Mouse (Mus musculus): Measurements from ENCODE around the gene Rgs16.

- TF ChIP-seq MXI1 (IDR thresholded peaks at IDR 0.05; ENCODE audit: low read depth, low read length) (no peak), SIN3A (IDR thresholded peaks at IDR 0.05; ENCODE audit: low read length) (no peak), CTCF (IDR thresholded peaks at IDR 0.05 in 2 of 3, conservative IDR thresholded peaks at IDR 0.05 in 1 of 3; ENCODE audit: control insufficient read depth in 1 of 3, insufficient read depth in 1 of 3, low read depth in 2 of 3, low read length in 3 of 3, poor library complexity in 1 of 3, severe bottlenecking in 1 of 3) (no peak), GABPA (IDR thresholded peaks at IDR 0.05; ENCODE audit: low read depth, low read length) (no peak), POLR2A (IDR thresholded peaks at IDR 0.05; ENCODE audit: control insufficient read depth in 1 of 2, insufficient read depth in 1 of 2, low read depth in 1 of 2, low read length in 2 of 2, poor library complexity in 1 of 2) (no peak), KAT2A (conservative IDR thresholded peaks at IDR 0.05; ENCODE audit: low read depth, low read length) (no peak), SMC3 (IDR thresholded peaks at IDR 0.05; ENCODE audit: low read depth, low read length) (no peak), MAX (IDR thresholded peaks at IDR 0.05; ENCODE audit: low read length) (no peak), JUND (IDR thresholded peaks at IDR 0.05; ENCODE audit: low read depth, low read length) (no peak), E2F4 (IDR thresholded peaks at IDR 0.05; ENCODE audit: borderline replicate concordance, low read depth, low read length) (no peak), TCF12 (IDR thresholded peaks at IDR 0.05; ENCODE audit: low read depth, low read length) (no peak), POLR2AphosphoS2 (IDR thresholded peaks at IDR 0.05; ENCODE audit: low read length) (no peak), GATA1 (IDR thresholded peaks at IDR 0.05; ENCODE audit: low read depth, low read length) (no peak)
Measured at GRCm38 (mm10) chr1:153694372-153695120, 45.6 kb upstream of the Rgs16 start.
